Mouse (Mus musculus) CH12.LX (cell line): ENCODE measurements around the gene Krtap11-1.

Experiments
- CTCF ChIP-seq, 2 experiments: IDR thresholded peaks in 1 of 2; conservative IDR thresholded peaks in 1 of 2; 2 replicates each; pipeline ENCODE4 v1.5.1; 2011 to 2012; ENCODE audit warnings: low read depth in 2 of 2, low read length in 2 of 2, improper control_type of control experiment in 1 of 2, inconsistent platforms in 1 of 2, mild to moderate bottlenecking in 1 of 2, moderate library complexity in 1 of 2
- ELF1 ChIP-seq: IDR thresholded peaks from 2 replicates; pipeline ENCODE4 v1.6.1; 2014; ENCODE audit warnings: low read depth, mild to moderate bottlenecking, inconsistent platforms, low read length, improper control_type of control experiment
- EP300 ChIP-seq: IDR thresholded peaks from 2 replicates; pipeline ENCODE4 v1.6.1; 2011; ENCODE audit warnings: low read length, improper control_type of control experiment
- ETS1 ChIP-seq: conservative IDR thresholded peaks from 2 replicates; pipeline ENCODE4 v1.6.1; 2012; ENCODE audit warnings: low read depth, mild to moderate bottlenecking, inconsistent platforms, low read length, improper control_type of control experiment, moderate library complexity
- MAFK ChIP-seq: IDR thresholded peaks from 2 replicates; pipeline ENCODE4 v1.6.1; 2011; ENCODE audit warnings: low read length, improper control_type of control experiment; ENCODE audit not compliant: insufficient replicate concordance
- MAX ChIP-seq: IDR thresholded peaks from 2 replicates; pipeline ENCODE4 v1.6.1; 2011; ENCODE audit warnings: low read length, improper control_type of control experiment
- MEF2A ChIP-seq: IDR thresholded peaks from 2 replicates; pipeline ENCODE4 v1.6.1; 2014; ENCODE audit warnings: low read depth, mild to moderate bottlenecking, inconsistent platforms, low read length, improper control_type of control experiment, borderline replicate concordance
- MXI1 ChIP-seq: IDR thresholded peaks from 2 replicates; pipeline ENCODE4 v1.6.1; 2011; ENCODE audit warnings: mild to moderate bottlenecking, low read depth, low read length, improper control_type of control experiment
- MYC ChIP-seq: IDR thresholded peaks from 2 replicates; pipeline ENCODE4 v1.6.1; 2011; ENCODE audit warnings: low read depth, mild to moderate bottlenecking, improper control_type of control experiment, low read length
- POLR2A ChIP-seq: IDR thresholded peaks from 2 replicates; pipeline ENCODE4 v1.6.1; 2011; ENCODE audit warnings: low read depth, mild to moderate bottlenecking, improper control_type of control experiment, low read length
- TCF12 ChIP-seq: IDR thresholded peaks from 2 replicates; pipeline ENCODE4 v1.6.1; 2014; ENCODE audit warnings: low read depth, mild to moderate bottlenecking, inconsistent platforms, low read length, improper control_type of control experiment
- USF1 ChIP-seq: IDR thresholded peaks from 2 replicates; pipeline ENCODE4 v1.6.1; 2014; ENCODE audit warnings: low read depth, mild to moderate bottlenecking, inconsistent platforms, low read length, improper control_type of control experiment

DNA sequence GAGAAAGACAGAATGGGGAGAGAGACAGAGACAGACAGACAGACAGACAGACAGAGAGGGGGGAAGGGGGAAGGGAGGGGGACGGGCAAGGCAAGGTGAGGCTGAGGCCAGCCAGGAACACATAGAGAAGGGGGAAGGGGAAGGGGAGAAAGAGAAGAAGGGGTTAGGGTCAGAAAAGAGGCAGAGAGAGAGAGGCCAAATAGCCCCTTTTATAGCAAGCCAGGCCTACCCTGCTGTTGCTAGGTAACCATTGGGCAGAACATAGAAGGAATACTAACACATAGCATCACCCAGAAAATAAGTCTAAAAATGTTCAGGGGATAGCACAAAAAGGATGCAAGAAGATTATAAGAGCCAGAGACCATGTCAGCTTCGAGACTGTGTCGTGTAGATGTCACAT, 42.6 kb downstream of the Krtap11-1 start:
- no peak for TF ChIP-seq POLR2A
- TF ChIP-seq MAFK = no peak
- no peak for TF ChIP-seq USF1
- no peak for TF ChIP-seq CTCF (conservative IDR thresholded peaks at IDR 0.05 in 1 of 2, IDR thresholded peaks at IDR 0.05 in 1 of 2; ENCODE audit: low read depth in 2 of 2, low read length in 2 of 2)
- no peak for TF ChIP-seq MEF2A
- TF ChIP-seq MYC = no peak
- no peak for TF ChIP-seq MXI1
- TF ChIP-seq TCF12 = no peak
- TF ChIP-seq MAX = no peak
- TF ChIP-seq EP300 = no peak
- no peak for TF ChIP-seq ETS1
- TF ChIP-seq ELF1 = no peak
